Mouse (Mus musculus): ENCODE measurements around the gene Ano6. TPM values are rescaled to one million over a fixed set of nuclear protein-coding genes. Genes with fewer than 3 reads are reported as not detected.

Ano6 gene
- polyA plus RNA-seq, 1 experiment from 2014 or later: 21.4 TPM

DNA sequence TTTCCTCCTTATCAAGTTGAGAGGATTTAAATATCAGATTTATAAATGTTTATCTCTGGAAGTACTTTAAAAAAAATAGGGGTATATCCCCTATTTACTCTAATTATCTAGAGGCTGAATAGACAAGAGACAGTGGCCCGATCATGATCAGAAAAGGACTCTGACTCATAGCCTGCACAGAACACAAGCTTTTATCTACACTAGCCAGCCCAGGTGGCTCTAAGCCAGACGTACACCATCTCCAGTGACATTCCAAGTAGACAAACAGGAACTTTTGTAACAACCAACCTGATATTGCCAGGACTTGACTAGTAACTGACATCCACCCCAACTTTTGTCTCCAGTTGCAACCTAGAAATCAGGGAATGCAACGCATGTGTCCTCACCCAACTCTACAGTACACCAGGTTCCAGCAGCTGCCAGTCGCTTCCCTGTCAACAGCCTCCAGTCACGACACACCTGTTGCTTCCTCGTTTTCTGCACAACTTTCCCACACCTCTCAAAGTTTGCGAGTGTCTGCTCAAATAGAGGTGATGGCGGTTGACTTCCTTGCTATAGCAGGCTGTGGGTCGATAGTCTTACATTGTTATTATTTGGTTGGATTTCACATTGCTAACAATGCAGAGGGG is 199.0 kb downstream of the Ano6 start:
- no peak for ATAC-seq
- Histone ChIP-seq H3K4me1 (no peaks in the 10 kb centered on the region), H3K9ac (no peak overlapping the region), H3K9me3 (replicated peaks) (0 out of 2 replicates have a peak, but pooled peaks cover 5% of the 10 kb centered on the region), H3K36me3 (ENCODE audit: poor library complexity, severe bottlenecking) (no peaks in the 10 kb centered on the region), H3K27me3 (no peaks in the 10 kb centered on the region), H3K27ac (no peak overlapping the region), H3K4me3 (no peak overlapping the region), H3K4me2 (no peak overlapping the region)
- WGBS: 89% methylated on average over 9 of the region's 9 CpGs

DNA sequence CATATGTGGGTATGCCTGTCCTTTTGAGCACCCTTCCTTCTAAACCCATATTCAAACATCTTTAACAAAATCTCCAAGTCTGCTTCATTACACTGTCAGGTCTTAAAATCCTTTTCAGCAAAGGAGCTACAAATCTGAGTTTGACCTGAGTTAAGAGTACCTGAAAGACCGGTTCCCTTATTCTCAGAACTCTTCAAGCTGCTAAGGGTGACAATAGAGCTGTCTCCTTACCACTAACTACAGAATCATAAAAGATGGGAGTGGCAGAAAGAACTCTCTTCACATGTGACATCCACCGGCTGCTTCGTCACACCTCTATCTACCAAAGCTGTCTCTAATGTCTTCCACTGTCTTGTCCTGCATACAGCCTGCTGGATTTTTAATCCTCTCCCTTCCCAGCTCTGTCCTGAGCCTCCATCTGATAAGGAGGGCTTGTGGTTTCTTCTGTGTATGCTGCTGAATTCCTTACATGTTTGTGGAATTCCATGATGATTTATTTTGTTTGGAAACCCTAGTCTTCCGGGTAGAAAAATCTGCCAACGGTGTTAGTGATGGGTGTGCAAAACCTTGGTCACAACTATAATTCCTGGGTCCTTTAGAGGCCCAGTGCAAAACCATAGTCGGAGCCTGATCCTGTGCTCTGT is 212.4 kb downstream of the Ano6 start:
- Histone ChIP-seq H3K4me1 (no peaks in the 10 kb centered on the region), H3K36me3 (ENCODE audit: poor library complexity, severe bottlenecking) (no peaks in the 10 kb centered on the region), H3K27ac (no peak overlapping the region), H3K9me3 (replicated peaks) (peaks cover 5% of the 10 kb centered on the region; the same call in 1 of the 2 replicates), H3K4me3 (no peak overlapping the region), H3K9ac (no peak overlapping the region), H3K27me3 (no peaks in the 10 kb centered on the region), H3K4me2 (no peak overlapping the region)
- ATAC-seq: no peak
- 88% methylated on average over 6 of the region's 6 CpGs for whole genome bisulfite sequencing

DNA sequence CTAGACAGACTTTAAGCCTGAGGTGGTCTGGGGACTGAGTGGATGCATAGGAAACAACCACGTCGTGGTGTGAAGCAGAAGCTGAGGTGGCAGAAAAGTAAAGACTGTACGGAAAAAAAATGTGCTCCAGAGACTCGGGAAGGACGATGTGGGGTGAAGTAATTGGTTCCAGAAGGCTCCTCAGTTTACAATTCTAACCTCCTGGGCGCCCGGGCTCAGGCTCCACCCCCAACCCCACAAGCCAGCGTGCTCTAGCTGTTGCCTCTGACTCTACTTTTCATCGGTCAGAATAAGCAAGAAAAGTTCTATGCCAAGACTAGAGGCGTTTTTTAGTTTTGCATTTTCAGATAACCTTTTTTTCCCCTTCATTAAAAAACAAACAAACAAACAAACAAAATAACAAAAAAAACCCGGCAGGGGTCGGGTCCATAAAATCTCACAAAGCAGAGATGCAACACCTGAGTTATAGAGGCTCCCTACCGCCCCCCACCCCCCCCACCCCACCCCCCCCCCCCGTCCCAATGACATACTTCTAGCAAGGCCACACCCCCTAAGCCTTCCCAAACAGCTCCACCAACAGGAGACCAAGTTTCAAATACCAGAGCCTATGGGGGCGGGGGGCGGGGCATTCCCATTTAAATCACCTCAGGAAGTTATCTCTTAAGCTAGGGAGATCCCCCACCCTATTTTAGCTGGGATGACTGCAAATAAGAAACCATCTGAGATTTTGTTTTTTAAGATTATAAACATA is 221.2 kb downstream of the Ano6 start:
- no peaks in the 10 kb centered on the region for H3K36me3 ChIP-seq (ENCODE audit: poor library complexity, severe bottlenecking)
- whole genome bisulfite sequencing: 90% methylated on average over 16 of the region's 16 CpGs

DNA sequence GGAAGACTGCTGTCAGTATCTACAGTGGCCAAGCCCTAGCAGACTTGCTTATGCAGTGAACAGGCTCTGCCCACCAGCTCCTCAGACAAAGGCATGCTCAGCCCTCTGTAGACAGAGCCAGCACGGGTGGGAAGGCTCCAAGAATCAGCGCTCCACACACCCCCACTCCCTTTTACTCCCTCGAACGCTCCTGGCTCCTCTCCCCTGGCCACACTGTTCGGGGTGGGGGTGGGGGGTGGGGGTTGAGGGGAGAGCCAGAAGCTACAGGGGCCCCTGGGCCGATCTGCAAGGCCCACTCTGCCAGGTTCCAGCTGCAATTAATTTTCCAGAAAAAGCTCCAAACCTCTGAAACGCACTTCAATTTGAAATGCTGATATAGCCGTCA is 221.7 kb downstream of the Ano6 start:
- Histone ChIP-seq H3K4me1 (0 out of 2 replicates have a peak, but pooled peaks cover 3% of the 10 kb centered on the region), H3K9me3 (replicated peaks) (peaks cover 7% of the 10 kb centered on the region; the same call in 1 of the 2 replicates), H3K27ac (peak overlapping the region; percentile 40), H3K36me3 (ENCODE audit: poor library complexity, severe bottlenecking) (no peaks in the 10 kb centered on the region), H3K27me3 (no peaks in the 10 kb centered on the region), H3K4me3 (no peak overlapping the region), H3K4me2 (no peak overlapping the region), H3K9ac (no peak overlapping the region)
- 44% methylated on average over 8 of the region's 8 CpGs for WGBS
- ATAC-seq: peak; percentile 68

More for the DNA sequence above, 221.2 kb downstream of the Ano6 start:
- H3K9ac ChIP-seq: no peak overlapping the region
- H3K27ac ChIP-seq: peak overlapping the region; percentile 40
- 0 out of 2 replicates have a peak, but pooled peaks cover 3% of the 10 kb centered on the region for H3K4me1 ChIP-seq
- no peak overlapping the region for H3K4me3 ChIP-seq
- no peak for ATAC-seq
- no peaks in the 10 kb centered on the region for H3K27me3 ChIP-seq
- no peak overlapping the region for H3K4me2 ChIP-seq
- peaks cover 6% of the 10 kb centered on the region; the same call in 1 of the 2 replicates for H3K9me3 ChIP-seq (replicated peaks)

DNA sequence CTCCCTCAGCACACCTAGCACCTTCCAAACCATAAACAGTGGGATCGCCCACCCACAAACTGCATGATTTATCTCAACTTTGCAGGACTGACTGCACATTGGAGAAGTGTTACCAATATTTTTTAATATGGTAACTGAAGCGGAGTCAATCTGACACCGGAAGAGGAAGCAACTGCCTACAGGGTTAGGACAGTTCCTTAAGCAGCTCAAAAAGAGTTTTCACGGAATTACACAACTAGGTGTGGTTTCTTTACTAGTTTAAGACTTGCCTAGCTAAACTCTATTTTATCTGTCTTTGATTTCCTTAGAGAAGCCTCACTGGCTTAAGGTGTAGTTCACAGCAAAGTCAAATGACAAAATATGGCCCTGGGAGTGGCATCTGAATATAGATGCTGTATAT is 223.9 kb downstream of the Ano6 start:
- H3K4me3 ChIP-seq: no peak overlapping the region
- H3K9ac ChIP-seq: no peak overlapping the region
- no peaks in the 10 kb centered on the region for H3K36me3 ChIP-seq (ENCODE audit: poor library complexity, severe bottlenecking)
- no peak overlapping the region for H3K27ac ChIP-seq
- 95% methylated on average over 4 of the region's 4 CpGs for WGBS
- H3K9me3 ChIP-seq (replicated peaks): peaks cover 7% of the 10 kb centered on the region; the same call in 1 of the 2 replicates
- no peak overlapping the region for H3K4me2 ChIP-seq
- no peaks in the 10 kb centered on the region for H3K27me3 ChIP-seq
- no peak for ATAC-seq
- H3K4me1 ChIP-seq: 0 out of 2 replicates have a peak, but pooled peaks cover 3% of the 10 kb centered on the region

DNA sequence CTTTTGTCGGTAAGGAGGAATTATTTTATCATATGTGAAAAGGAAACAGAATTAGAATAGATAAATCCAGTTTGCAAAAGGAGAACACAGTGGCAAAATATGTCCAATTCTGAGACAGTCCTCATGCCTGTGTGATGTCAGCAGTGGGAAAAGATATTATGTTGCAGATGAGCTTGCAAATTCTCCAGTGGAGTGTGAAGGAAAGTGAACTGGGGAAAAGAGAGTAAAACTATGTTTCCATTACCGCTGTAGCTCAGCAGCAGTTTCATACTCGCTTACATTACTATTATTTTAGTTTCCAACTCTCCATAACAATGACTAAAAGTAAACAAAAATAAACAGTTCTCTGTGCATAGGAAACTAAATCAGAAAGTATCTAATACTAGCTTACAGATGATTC is 229.8 kb downstream of the Ano6 start:
- H3K9ac ChIP-seq: no peak overlapping the region
- 94% methylated on average over 3 of the region's 3 CpGs for WGBS
- peaks cover 7% of the 10 kb centered on the region; the same call in 1 of the 2 replicates for H3K9me3 ChIP-seq (replicated peaks)
- no peak overlapping the region for H3K27ac ChIP-seq
- ATAC-seq: no peak
- H3K27me3 ChIP-seq: no peaks in the 10 kb centered on the region
- H3K4me2 ChIP-seq: no peak overlapping the region
- no peaks in the 10 kb centered on the region for H3K36me3 ChIP-seq (ENCODE audit: poor library complexity, severe bottlenecking)
- H3K4me1 ChIP-seq: no peaks in the 10 kb centered on the region
- no peak overlapping the region for H3K4me3 ChIP-seq

DNA sequence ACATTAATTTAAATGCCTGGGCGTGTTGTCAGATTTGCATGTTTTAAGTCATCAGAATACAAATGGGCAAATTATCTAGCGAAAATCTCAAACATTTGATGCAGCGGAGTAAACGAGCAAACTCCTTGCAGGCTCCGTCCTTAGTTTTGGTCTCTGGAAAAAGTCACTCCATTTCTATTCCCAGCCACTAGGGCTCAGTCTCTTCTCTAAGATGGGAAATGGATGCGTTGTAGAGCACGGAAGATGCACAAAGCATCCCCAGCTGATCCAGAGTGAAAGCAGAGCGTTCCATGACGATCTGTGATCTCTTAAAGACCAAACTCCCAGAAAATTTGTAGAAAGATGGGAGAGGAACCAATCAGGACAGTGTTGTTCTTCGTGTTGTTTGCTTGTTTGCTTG is 230.9 kb downstream of the Ano6 start:
- no peaks in the 10 kb centered on the region for H3K4me1 ChIP-seq
- no peak overlapping the region for H3K27ac ChIP-seq
- no peak overlapping the region for H3K4me3 ChIP-seq
- peaks cover 4% of the 10 kb centered on the region; the same call in 1 of the 2 replicates for H3K9me3 ChIP-seq (replicated peaks)
- 51% methylated on average over 10 of the region's 10 CpGs for WGBS
- no peaks in the 10 kb centered on the region for H3K27me3 ChIP-seq
- H3K4me2 ChIP-seq: no peak overlapping the region
- ATAC-seq: no peak
- H3K36me3 ChIP-seq (ENCODE audit: poor library complexity, severe bottlenecking): no peaks in the 10 kb centered on the region
- H3K9ac ChIP-seq: no peak overlapping the region

Small RNA genes lying within 50 kb of the gene (microRNA-seq; reads per million reads assigned to microRNA genes)
- not detected for gene Gm25070

Other genes starting within 250 kb of the Ano6 start
- 0.28 TPM in 1 of 2 replicates, not detected in the other for gene Dbx2, start 134.9 kb upstream of the Ano6 start, polyA plus RNA-seq (2015; fragmentation: Nextera tagmentation; extraction: Ambion mirVana)

Data from forebrain, embryonic 13.5 days (tissue).